Mouse (Mus musculus) urinary bladder, postnatal 4 days (tissue): ENCODE data around the gene Ccdc14.
"Not testable (repeated sequence)": the region's sequence is repeated elsewhere in the genome, so short reads cannot be mapped to it uniquely, and the experiment has no call there.

Source experiments
- DNase-seq, 2 experiments: peaks; one replicate each; pipeline ENCODE4 v3.0.0; 2021 to 2022; ENCODE audit warnings: low spot score in 2 of 2

The Ccdc14 gene

DNA sequence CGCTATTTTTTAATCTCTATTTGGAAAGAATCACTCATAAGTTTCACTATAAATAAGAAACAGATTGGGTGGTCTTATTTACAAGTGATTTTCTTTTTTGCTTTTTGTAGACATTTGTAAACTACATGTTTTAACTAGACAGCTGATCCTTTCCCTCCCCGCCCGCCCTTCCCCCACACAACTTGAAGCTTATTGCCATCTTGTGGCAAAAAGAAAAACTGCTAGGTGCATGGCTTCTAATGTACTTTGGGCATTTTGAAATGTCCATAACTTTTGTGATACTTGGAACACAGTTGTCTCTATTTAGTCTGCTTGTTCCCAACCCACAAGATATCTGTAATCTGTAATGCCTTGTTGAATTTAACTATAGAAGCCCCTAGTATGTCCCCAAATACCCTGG is 21.1 kb downstream of the Ccdc14 start:
- no peak for DNase-seq

DNA sequence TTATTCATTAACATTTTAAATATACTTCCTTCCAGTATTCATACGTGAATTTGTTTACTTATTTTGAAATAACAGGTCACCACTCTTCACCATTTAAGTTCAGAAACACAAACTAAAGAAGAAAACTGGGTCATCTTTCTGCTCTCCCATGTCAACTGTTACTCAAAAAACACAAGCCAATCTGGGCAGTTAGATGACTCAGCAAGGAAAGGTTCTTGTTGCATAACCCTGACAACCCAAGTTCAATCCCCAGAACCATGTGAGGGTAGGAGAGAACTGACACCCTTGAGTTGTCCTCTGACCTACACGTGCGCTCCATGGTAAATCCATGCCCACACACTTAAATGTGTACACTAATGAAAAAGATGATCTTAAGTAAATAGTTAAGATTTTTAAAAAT is 34.7 kb downstream of the Ccdc14 start:
- DNase-seq: no peak

DNA sequence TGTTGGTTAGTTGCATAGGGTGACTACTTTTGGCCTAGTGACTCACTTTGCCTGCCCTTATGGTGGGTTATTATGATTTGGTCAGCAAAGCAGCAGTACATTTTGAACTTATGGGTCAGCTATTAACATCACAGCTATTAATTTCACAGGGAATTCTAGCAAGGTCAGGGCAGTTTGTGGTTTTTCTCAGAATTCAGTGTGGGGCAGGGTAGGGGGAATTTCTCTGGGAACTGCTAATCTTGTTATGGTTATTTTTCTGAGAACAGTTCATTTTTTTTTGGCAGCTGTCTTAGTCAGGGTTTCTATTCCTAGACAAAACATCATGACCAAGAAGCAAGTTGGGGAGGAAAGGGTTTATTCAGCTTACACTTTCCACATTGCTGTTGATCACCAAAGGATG is 38.2 kb downstream of the Ccdc14 start:
- DNase-seq: not testable (repeated sequence)

DNA sequence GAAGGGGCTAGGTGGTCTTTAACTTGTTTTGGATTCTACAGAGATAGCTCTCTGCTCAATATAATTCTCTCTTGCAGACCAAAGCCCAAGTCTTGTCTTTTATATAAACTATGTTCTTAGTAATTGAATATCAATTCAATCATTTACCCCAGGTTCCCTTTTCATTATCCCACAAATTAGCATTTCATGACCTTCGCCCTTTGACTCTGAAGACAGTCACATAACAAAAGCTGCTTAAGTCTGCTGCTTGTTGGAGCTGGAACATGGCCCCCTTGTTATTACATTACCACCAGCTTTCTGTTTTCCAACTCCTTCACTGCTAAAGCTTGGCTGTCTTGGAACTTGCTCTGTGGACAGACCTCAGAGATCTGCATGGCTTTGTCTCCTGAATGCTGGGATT is 39.0 kb downstream of the Ccdc14 start:
- DNase-seq: no peak

GRCm38 (mm10) chr16:34738656-34739233 is 48.3 kb downstream of the Ccdc14 start:
- DNase-seq: no peak

DNA sequence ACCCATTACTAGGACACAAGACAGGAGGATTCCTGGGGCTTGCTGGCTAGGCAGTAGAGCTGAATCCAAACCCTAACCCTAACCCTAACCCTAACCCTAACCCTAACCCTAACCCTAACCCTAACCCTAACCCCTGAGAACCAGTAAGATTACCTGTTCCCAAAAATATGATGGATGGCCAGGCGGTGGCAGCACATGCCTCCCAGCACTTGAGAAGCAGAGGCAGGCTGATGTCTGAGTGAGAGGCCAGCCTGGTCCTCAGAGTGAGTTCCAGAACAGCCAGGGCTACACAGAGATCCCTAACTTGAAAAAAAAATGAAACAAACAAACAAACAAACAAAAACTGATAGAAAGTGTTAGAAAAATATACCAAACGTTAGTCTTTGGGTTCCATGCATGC is 52.5 kb downstream of the Ccdc14 start:
- DNase-seq: no peak

DNA sequence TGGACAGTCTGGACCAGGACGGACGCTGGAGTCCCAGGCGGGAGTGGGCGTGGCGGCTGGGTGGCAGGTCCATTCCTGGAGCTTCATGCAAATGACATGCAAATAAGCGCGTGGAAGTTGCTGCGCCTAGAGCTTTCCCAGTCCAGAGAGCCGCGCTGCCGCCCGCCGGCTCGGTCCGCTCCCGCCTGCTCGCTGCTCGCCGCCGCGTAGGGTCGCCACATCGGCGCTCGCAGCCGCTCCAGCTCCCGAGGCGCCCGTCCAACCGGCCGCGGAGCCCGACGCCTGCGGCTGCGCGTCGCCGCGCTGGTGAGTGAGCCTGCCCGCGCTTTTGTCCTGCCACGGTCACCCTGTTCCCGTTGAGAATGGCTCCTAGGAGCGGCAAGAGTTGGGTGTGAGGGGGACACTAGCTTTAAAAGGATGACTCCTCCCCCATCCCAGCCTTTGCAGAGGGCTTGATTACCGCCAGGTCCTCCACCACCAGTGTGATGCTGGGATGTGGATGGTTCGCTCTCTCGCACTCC is 54.7 kb downstream of the Ccdc14 start, which contains the start of gene Mylk:
Gene Mylk, plus strand, starts transcription at position 146 of the 521 bp plus-strand sequence.
- DNase-seq: peak; percentile 81 to 89

DNA sequence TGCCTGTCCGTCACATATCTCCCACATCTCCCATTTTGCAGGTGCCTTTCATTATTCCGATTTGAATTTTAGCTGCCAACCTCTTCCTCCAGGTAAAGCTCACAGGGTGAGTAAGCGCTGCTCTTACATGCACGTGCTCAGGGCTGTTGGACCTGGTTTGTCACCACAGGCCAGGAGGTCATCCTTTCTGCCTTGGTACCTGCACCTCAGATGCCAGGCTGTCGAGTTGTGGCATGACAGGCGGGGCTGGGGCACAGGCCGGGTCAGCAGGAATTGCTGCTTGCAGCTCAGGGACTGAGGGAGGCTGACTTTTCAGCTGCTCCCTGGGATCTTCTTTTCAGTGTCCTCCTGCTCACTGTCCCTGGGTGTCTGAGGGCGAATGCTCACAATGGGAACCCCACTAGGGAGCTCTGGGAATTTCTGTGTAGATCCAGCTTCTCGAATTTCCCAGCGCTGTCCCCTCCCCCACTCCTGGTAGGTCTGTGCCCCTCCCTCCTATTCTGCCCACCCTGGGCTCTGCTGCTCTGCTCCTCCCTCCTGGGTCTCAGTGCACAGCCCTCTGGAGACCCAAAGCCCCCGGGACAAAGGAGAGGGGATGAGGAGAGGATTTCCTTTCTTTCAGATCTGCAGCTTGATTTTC is 57.8 kb downstream of the Ccdc14 start:
- DNase-seq: no peak

DNA sequence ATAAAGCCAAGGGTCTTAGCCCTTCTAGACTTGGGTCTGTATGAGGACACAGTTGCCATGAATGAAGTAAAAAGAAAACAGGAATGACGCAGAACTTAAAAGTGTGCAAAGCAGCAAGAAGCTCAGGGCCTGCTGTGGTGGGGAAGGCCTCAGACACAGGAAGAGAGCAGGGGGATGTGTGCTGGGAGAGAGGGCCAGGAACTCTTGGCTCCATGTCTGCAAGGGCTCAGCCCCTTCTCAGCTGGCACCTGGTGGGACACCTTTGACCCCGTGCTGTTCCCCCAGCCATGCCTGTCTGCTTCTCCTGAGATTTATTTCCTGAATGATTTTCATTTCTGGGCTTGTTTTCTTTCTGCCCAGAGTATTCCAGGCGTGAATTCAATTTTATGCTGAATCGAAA is 59.1 kb downstream of the Ccdc14 start:
- no peak for DNase-seq

DNA sequence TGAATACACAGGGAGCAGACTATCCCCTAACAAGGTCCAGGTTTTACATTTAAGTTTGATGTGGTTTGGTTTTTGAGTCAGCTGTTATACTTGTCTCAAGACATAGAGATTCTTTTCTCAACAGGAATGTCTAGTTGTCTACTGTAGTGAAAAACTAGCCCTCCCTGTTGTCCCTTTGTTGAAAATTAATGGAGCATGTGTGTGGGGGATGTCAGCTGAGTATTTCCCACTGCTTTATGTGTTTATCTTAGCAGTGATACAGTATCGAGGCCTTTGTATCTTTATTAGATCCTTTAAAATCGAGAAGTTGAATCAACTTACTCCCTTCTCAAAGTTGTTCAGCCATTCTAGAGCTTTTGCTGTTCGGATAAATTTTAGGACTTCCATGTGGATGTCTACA is 61.6 kb downstream of the Ccdc14 start:
- DNase-seq: no peak

DNA sequence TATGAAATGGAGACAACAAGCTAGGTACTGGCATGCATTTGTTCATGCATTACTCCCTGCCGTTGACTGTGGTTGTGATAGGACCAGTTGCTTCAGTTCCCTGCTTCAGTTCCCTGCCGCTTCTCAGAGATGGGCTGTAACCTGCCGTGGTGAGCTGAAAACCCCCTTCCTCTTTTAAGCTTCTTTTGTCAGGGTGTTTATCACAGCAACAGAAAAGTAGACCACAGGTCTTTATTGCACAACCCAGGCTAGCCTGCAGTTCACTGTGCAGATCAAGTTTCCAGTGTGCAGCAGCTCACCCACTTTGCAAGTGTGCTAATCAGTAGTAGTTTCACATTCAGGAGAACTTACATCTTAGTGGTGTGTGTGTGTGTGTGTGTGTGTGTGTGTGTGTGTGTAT is 62.6 kb downstream of the Ccdc14 start:
- DNase-seq: no peak

GRCm38 (mm10) chr16:34756991-34757390 is 66.6 kb downstream of the Ccdc14 start:
- no peak for DNase-seq

- DNase-seq: no peak
Measured at GRCm38 (mm10) chr16:34758205-34758604, 67.8 kb downstream of the Ccdc14 start.

DNA sequence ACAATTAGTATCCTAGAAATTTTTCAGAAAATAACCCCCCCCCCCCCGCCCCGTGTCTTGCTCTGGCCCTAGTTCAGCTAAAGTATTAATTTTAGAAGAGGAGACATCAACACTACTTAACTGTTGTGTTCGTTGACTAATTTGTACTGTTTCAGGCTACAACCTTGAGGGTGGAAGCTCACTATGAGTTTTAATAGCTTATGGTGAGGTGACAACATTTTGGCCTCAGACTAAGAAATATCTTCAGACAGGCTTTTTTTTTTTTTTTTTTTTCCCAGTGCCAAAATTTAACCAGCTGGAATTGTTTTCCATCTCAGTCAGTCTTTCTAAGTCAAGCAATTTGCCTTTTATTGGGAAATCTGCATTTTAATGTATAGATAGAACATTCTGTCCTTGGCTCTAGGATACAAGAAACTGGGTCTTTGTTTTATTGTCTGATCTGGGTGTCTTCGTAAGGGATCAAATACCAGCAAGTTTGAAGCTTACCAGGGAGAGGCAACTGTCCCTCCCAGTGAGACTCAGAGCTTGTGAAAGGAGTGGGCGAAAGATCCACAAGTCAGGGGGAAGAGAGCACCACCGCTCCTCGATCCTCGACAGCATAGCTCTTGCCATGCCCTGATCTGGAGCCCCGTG is 73.7 kb downstream of the Ccdc14 start:
- DNase-seq: no peak

DNA sequence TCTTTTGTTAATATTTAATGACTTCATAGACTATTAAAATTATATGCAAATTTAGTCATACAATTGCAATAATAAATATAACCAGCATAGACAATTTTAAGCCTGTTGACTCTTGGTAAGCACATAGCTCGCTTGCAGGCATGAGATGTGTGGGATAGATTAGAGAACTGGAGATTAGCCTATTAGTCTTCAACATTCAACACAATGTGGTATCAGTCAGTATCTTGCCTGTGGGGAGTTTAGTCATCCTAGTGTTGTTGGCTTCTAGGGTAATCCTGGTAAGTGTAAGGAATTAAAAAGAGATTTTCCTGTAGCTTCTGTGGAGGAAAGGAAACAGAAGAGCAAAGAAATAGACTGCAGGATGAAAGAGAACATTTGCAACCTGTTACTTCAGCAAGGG is 75.2 kb downstream of the Ccdc14 start:
- no peak for DNase-seq

- DNase-seq: no peak
Measured at GRCm38 (mm10) chr16:34766193-34766592, 75.8 kb downstream of the Ccdc14 start.

DNA sequence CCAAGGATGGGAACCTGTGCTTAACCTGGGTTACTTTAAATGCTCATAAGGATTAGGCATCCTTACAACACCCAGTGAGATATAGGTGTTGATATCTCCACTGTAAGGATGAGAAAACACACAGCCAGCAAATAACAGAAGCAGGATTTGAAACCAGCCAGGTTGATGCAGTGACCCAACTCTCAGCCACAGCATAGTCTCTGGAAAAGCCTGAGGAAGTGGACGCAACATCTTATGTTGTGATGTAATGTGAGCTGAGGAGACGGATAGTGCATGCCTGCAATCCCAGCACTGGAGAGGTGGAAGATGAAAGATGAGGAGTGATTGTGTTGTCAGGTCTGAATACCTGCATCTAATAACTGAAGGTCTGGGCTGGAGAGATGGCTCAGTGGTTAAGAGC is 77.0 kb downstream of the Ccdc14 start:
- DNase-seq: no peak

GRCm38 (mm10) chr16:34768436-34768835 is 78.0 kb downstream of the Ccdc14 start:
- no peak for DNase-seq

DNA sequence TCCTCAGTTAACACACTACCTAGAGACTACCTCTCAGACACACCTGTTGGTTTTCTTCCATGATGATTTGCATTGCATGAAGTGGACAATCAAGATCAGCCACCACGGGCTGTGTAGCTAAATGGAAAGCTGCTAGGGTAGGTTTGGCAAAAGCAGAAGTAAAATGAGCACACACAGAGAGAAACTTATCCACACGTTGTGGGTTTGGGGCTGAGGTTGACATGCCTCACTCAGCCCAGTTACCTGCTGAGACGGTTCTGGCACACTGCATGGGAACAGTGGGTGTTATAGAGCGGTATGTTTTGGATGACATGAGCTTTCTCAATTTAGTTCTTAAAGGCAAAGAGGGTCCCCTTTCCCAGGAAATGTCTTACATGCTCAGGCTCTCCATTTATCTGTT is 79.7 kb downstream of the Ccdc14 start:
- no peak for DNase-seq

DNA sequence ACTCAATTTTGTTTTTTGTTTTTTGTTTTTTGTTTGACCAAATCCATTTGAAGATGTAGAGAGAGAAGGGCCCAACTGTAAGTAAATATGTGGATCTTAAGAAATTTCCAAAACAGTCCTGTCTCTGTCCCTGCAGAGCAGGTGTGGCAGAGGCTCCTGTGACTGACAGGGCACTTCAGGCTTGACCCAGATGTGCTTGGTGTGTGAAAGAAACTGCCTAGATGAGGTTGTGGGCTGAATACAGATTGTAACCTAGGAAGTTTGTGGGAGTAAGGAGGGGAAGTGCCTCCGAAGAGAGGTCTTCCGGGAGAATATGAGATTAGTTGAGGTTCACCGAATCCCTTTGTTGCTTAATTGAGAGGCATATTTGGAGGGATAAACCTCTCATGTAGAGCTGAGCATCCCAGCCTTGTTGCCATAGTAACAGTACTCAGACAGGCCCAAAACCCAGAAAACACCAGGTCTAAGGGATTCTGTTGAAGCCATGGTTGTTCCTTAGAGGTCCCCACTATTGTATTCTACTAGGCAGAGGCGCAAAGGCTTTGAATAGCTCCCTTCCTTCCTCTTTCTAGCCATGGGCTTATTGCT is 82.1 kb downstream of the Ccdc14 start:
- no peak for DNase-seq
